Mouse (Mus musculus): ENCODE measurements at regions not wholly inside any gene's neighbourhood (a gene's known extent, or its start where the extent isn't known, plus 50 kb on each side); places are given as distances from the start of the nearest gene placed in this dataset.

DNA sequence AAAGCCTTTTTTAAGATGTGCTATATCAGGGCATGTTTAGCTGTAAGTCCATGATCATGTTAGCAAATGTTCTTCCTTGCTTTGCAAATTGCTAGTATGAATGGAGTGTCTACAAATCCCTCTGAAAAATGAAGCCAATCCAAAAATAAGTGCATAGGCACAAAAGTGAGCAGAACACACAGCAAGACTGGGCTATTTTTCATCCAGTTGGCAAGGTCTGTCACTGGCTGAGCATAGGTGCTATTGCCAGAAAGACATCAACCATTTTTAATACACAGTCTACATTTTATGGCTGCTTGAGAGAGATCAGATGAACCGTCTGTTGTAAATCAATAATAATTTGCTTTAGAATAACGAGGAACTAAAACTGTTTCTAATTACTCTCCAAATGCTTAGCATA, 227.3 kb upstream of the Jag1 start:
- TF ChIP-seq CTCF (IDR thresholded peaks at IDR 0.05; ENCODE audit: low read depth, low read length) (no peak), POLR2A (IDR thresholded peaks at IDR 0.05; ENCODE audit: insufficient read depth, low read length) (no peak), EP300 (IDR thresholded peaks at IDR 0.05; ENCODE audit: insufficient read depth, low read depth, low read length) (no peak)
